Mouse (Mus musculus): ENCODE results near the gene Fgf10.

DNA sequence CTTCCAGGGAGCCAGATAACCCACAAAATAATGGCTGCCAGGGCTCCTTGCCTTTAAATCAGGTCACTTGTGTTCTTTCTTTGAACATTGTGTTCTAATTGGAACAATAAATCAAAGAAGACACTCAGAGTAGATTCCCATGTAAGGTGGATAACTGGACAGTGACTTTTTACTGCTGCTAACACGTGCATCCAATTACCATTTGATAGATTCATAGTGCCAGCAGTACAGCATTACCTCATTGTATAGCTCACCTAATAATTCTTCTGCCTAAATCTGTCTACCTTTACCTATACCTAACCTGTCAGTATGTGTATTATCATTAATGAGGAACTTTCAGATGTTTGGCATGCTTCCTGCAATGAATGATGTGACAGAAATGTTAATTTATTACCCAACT lies 52.1 kb downstream of the Fgf10 start:
- TF ChIP-seq CTCF (IDR thresholded peaks at IDR 0.05; ENCODE audit: low read depth, low read length) = no peak
- no peak for TF ChIP-seq POLR2A (IDR thresholded peaks at IDR 0.05; ENCODE audit: extremely low read depth, insufficient read depth, low read length)

All from liver, adult 2 months (tissue).